Comparison of ENCODE assay signal across 9 mouse cellular contexts in the genomic region with DNA sequence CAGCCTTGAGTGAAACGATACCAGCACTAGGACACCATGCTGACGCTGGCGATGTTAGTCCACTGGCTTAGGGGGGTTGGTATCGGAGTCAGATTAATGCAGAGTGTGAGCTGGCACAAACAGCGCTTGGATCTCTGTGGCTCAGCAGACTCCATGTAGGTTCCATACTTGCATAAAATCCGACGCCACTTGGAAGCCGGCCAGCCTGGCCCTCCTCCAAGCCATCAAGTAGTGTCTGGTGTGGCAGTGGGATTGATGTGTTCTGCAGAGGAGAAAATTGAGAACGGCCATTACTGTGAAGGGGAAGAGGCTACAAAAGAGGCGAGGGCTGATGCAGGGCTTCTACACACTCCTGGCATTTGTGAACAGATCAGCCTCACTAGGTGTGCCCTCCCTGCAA.
DNase-seq lines count a peak whose midpoint lies in the region; ATAC-seq lines count a peak whose summit lies in the region.
"Had no signal": no experiment of that assay in that cellular context is flagged by ENCODE, and none has a peak within 500 bp of the region (broad histone marks: within the 10 kb centered on the region; RNA-seq: fewer than 3 reads in every experiment).

No protein-coding gene starts in this region.

- intact Hi-C loops in heart, postnatal 14 days (cut with DNase I): no loop called here

- peak; percentile 42; the same call in 1 of the 2 replicates for ATAC-seq in lung, embryonic 15.5 days (ENCODE audit: borderline replicate concordance, extremely low read depth, low FRiP score, low TSS enrichment)
- peak; percentile 92 for ATAC-seq in forebrain, embryonic 16.5 days
- ATAC-seq in neural tube, embryonic 13.5 days (ENCODE audit: low read depth): peak; percentile 83

- no peak overlapping the region for H3K4me2 ChIP-seq in lung, embryonic 15.5 days
- 0 out of 2 replicates have a peak overlapping the region, but pooled peaks have one; percentile 17 for H3K4me2 ChIP-seq in forebrain, embryonic 16.5 days (ENCODE audit: low read length)
- no peak overlapping the region for H3K4me2 ChIP-seq in neural tube, embryonic 13.5 days
- H3K4me2 ChIP-seq: heart, embryonic 15.5 days had no signal

- H3K36me3 ChIP-seq in lung, embryonic 15.5 days: no peaks in the 10 kb centered on the region
- H3K36me3 ChIP-seq in forebrain, embryonic 16.5 days (ENCODE audit: control insufficient read depth, insufficient read depth): no peaks in the 10 kb centered on the region
- no peaks in the 10 kb centered on the region for H3K36me3 ChIP-seq in neural tube, embryonic 13.5 days
- H3K36me3 ChIP-seq: heart, embryonic 15.5 days had no signal

- WGBS in lung, embryonic 15.5 days: 48% methylated on average over 10 of the region's 10 CpGs
- WGBS in forebrain, embryonic 16.5 days: 27% methylated on average over 10 of the region's 10 CpGs
- 47% methylated on average over 10 of the region's 10 CpGs for WGBS in neural tube, embryonic 13.5 days

- H3K27ac ChIP-seq in lung, embryonic 15.5 days: no peak overlapping the region
- no peak overlapping the region for H3K27ac ChIP-seq in forebrain, embryonic 16.5 days (ENCODE audit: low read length)
- H3K27ac ChIP-seq in neural tube, embryonic 13.5 days (replicated peaks): peak overlapping the region; percentile 64
- H3K27ac ChIP-seq: heart, embryonic 15.5 days had no signal

- H3K4me3 ChIP-seq in lung, embryonic 15.5 days: no peak overlapping the region
- H3K4me3 ChIP-seq in forebrain, embryonic 16.5 days (replicated peaks; ENCODE audit: low read length): no peak overlapping the region
- no peak overlapping the region for H3K4me3 ChIP-seq in neural tube, embryonic 13.5 days
- H3K4me3 ChIP-seq: heart, embryonic 15.5 days had no signal

- no peaks in the 10 kb centered on the region for H3K27me3 ChIP-seq in lung, embryonic 15.5 days
- H3K27me3 ChIP-seq in forebrain, embryonic 16.5 days (replicated peaks; ENCODE audit: control insufficient read depth, insufficient read depth, low read length): no peaks in the 10 kb centered on the region
- H3K27me3 ChIP-seq in neural tube, embryonic 13.5 days: no peaks in the 10 kb centered on the region
- H3K27me3 ChIP-seq: heart, embryonic 15.5 days had no signal

- H3K9ac ChIP-seq in lung, embryonic 15.5 days: no peak overlapping the region
- H3K9ac ChIP-seq in forebrain, embryonic 16.5 days (replicated peaks; ENCODE audit: low read depth, low read length): no peak overlapping the region
- H3K9ac ChIP-seq in neural tube, embryonic 13.5 days: no peak overlapping the region
- H3K9ac ChIP-seq: heart, embryonic 15.5 days had no signal

- H3K9me3 ChIP-seq in lung, embryonic 15.5 days: 0 out of 2 replicates have a peak, but pooled peaks cover under 1% of the 10 kb centered on the region
- H3K9me3 ChIP-seq in forebrain, embryonic 16.5 days (ENCODE audit: control insufficient read depth, low read length): peaks cover 2% of the 10 kb centered on the region; the same call in 1 of the 2 replicates
- H3K9me3 ChIP-seq in neural tube, embryonic 13.5 days: peaks cover 6% of the 10 kb centered on the region; the same call in 1 of the 2 replicates
- H3K9me3 ChIP-seq: heart, embryonic 15.5 days had no signal

- H3K4me1 ChIP-seq in lung, embryonic 15.5 days: no peaks in the 10 kb centered on the region
- peaks cover 13% of the 10 kb centered on the region for H3K4me1 ChIP-seq in forebrain, embryonic 16.5 days (replicated peaks; ENCODE audit: control insufficient read depth, insufficient read depth, low read length)
- peaks cover 29% of the 10 kb centered on the region for H3K4me1 ChIP-seq in neural tube, embryonic 13.5 days (replicated peaks)
- H3K4me1 ChIP-seq: heart, embryonic 15.5 days had no signal

- peak; percentile 11 to 26 for DNase-seq in cerebellum, postnatal 25 days
- DNase-seq in cerebellum, adult 18-20 months: no peak
- DNase-seq in lung, adult 18-20 months: no peak
- no peak for DNase-seq in ovary, postnatal 14 days (ENCODE audit: low spot score)
- no peak for DNase-seq in heart, postnatal 14 days

Comparison
In these comparisons a context has a peak if more than half of its experiments do, and no peak if none do; other contexts are left out.
1. DNase-seq: peak in cerebellum, postnatal 25 days (2 of 2); none in cerebellum, adult 18-20 months (0 of 2), lung, adult 18-20 months (0 of 2), ovary, postnatal 14 days (single experiment) and heart, postnatal 14 days (0 of 2).
2. ATAC-seq: peak in every context shown above with its lines; median percentile 92 in forebrain, embryonic 16.5 days; 83 in neural tube, embryonic 13.5 days; 42 in lung, embryonic 15.5 days.